Mouse (Mus musculus): Measurements from ENCODE around the gene Elf3.
A peak's percentile ranks its signal among the peaks of the same experiment; 100 is the strongest.
"Not testable (repeated sequence)": the region's sequence is repeated elsewhere in the genome, so short reads cannot be mapped to it uniquely, and the experiment has no call there.

The Elf3 gene

GRCm38 (mm10) chr1:135258380-135259127 is at the start of gene Elf3:
Elf3 (minus strand) TSS chr1:135258568.
- DNase-seq = peak; percentile 74

GRCm38 (mm10) chr1:135290908-135291307 is 32.5 kb upstream of the Elf3 start:
- no peak for DNase-seq

DNA sequence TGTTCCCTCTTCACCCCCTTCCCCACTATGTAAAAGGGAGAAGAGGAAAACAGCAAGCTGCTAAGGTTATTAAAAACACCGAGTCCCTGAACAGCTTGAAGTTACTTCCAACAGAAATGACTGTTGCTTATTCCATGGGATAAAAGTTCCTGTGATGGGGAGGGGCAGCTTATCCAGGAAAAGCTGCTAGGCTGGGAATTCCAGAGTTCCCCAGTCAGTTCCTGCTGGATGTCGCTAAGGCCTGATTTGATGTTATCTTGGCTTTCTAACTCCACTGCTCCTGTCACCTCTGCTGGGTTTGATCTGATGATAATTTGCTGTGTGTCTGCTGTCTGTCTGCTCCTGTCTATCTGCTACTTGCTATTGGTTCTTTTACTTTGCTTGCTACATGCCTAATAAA is 27.9 kb upstream of the Elf3 start:
- DNase-seq = no peak

DNA sequence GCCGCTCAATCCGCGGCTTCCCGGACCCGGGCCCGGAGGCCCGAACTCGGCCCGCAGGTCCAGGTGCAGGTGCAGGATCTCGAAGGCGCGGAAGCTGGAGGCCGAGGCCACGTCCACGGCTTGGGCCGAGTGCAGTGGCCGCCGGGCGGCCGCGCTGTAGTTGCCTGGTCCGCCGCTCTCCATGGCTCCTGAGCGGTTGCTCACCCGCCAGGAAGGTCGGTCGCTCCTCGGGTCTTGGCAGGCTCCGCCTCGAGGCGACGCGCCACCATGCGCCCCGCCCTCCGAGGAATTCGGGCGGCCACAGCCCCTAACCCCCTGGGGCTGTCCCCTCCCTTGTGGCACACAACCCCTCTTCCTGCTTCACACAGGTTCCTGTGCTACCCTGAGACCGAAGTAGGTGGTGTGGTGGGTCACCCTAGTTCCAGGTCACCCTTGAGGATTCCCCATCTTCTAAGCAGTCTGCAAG is 25.5 kb upstream of the Elf3 start, which contains the start of gene Rnpep:
Rnpep (minus strand) TSS at position 259 of the 466 bp plus-strand sequence.
- DNase-seq = peak; percentile 78

DNA sequence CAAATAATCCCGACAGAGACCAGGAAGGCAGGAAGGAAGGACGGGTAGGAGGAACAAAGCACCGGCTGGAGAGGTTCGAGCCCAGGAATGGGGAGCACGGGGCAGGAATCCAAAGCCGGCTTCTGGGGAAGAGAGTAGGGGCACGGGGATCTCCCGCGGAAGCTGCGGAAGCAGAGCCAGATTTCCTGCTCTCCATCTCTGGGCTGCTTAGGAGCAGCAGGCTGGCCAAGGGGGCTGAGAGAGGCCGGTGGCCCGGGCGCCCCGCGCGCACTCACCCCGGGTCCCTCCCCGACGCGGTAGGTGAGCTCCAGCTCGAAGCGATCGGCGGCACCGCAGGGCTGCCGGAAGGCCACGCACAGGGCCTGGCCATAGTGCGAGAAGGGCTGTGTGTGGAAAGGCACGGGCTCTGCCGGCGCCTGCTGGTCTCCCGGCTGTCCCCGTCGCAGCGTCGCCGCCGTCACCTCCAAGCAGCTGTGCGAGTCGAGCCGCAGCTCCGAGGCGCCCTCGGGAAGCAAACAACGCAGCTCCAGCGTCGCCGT is 25.0 kb upstream of the Elf3 start:
- DNase-seq = peak; percentile 37

DNA sequence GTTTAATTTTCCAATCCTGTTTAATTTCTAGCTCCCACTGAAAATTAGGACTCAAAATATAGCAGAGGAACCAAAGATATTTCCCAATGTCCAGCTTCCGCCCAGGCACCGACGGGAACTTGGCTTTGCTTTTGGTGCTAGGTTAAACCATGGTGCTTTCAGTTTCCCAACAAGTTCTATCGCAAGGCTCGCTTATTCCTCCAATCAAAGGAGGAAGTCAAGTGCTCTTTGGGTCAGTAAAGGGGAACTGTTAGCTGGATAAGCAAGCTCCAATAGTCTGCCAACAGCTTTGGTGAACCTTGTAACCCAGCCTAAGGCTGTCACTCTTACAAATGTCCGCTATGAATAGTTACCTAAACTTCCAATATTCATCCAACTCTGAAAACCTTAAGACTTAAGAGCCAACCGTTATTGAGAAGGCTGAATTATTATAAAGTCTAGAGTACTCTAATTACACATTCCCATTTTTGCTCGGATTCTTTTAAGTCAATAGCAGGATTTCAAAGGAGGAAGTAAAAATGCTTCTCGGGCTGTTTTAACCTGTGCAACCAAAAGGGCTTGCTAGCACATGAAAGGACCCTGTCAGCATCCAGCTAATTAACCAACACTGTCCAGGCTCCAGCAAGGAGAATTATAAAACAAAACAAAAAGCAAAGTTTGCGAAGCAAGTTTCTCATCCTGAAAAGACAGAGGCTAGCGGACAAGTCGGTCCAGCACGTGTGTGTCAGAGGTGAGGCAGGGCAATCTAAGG is 24.3 kb upstream of the Elf3 start:
- peak; percentile 48 for DNase-seq

DNA sequence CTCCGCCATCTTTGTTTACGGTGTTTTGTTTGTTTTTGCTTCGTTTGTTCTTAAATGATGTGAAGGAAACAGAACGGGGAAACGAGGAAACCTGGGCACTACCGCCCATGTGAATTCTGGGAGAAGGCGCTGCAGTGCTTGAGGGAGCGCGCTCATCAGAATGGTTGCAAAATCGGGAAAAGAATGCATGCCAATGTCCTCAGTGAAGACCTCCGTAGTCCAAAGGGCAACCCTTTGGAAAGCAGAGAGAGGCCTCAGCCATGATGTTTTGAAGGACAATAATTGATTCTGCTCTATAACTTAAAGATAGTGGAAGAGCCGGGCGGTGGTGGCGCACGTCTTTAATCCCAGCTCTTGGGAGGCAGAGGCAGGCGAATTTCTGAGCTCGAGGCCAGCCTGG is 23.5 kb upstream of the Elf3 start:
- no peak for DNase-seq

DNA sequence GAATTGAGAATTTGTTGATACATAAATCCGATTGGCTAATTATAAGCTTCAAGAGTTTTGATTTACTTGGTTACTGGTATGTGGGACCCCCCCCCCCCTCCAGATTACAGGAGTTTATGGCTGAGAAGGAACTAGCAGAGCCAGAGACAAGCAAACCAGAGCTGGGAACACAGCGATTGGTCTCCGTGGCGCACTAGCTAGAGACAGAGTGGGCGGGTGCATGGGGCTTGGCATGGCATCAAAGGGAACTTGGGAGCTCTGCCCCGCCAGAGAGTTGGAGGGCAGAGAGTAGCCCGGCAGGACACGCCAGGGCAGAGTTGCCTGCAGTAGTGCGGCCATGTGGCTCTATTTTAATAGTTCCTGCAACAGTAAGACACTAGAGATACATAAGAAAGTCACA is 22.3 kb upstream of the Elf3 start:
- DNase-seq = peak; percentile 83

- no peak for DNase-seq
Measured at GRCm38 (mm10) chr1:135271371-135271770, 13.0 kb upstream of the Elf3 start.

DNA sequence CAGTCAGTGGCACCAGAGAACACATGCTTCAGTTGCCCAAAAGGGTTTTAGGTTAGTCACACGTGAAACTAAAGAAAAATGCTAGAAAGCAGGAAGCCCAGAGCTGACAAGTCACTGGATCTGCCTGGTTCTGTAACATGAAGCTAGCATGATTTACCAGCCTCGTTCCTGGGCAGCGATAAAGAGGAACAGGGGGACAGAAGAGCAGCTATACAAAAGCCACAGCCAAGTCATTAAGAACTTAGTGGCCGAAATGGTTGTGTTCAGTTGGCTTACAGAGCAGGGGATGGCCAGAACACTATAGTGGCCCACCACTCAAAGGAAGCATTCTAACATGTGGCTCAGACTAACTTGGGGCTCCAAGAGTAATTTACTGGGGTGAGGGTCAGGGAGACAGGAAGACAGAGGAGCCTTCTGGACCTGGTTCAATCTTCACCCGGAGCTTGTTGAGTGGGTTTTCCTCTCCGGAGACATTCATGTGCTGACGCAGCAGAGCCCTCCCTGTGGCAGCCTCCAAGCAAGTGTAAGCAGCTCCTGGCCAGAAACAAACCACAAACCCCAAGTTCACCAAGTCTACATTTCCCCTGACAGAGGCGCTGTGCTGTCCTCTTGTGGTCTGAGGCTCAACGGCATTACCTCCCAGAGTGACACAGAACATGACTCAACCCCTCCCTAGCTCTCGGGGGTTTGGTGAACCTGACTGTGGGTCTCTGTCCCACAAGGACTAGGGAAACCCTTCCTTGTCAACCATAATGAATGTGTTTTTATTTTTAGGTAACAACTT is 9.5 kb upstream of the Elf3 start:
- no peak for DNase-seq

GRCm38 (mm10) chr1:135265834-135266233 is 7.5 kb upstream of the Elf3 start:
- DNase-seq = no peak

- DNase-seq = no peak
Measured at GRCm38 (mm10) chr1:135263316-135263715, 4.9 kb upstream of the Elf3 start.

DNA sequence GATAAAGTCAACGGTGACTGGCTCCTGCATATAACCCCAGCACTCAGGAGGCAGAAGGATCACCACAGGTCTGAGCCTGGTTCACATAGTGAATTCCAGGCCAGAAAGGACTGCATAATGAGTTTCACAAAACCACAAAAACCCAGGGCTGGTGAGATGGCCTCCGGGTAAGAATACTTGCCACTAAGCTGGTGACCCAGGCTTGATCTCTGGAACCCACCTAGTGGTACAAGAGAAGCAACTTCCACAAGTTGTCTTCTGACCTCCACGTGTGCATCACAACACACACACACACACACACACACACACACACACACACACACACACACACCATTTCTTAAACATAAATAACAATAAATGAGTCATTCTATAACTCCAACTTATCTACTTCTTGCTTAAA is 4.0 kb upstream of the Elf3 start:
- DNase-seq = no peak

GRCm38 (mm10) chr1:135260931-135261330 is 2.6 kb upstream of the Elf3 start:
- peak; percentile 55 for DNase-seq

- DNase-seq = peak; percentile 89
Measured at GRCm38 (mm10) chr1:135259128-135259436, 714 bp upstream of the Elf3 start.

DNA sequence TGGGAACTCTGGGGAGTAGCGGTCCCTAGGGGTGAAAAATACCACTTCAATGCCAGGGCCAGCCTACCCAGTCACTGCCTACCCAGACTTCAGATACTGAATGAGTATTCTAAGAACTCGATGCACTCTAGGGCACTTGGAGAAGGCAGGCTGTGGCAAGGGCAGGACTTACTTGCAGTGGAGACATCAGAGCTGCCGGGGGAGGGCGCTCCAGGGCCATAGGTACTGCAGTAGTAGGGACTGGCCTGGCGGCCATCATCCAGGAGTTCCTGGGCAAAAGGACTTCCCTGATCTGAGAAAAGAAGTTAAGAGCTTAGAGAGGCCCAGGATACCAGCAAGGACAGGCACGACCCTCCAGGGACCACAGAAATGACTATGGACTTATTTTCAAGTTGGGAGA is 2.1 kb downstream of the Elf3 start:
- peak; percentile 73 for DNase-seq

- peak; percentile 30 for DNase-seq
Measured at GRCm38 (mm10) chr1:135252854-135253253, 5.5 kb downstream of the Elf3 start.

DNA sequence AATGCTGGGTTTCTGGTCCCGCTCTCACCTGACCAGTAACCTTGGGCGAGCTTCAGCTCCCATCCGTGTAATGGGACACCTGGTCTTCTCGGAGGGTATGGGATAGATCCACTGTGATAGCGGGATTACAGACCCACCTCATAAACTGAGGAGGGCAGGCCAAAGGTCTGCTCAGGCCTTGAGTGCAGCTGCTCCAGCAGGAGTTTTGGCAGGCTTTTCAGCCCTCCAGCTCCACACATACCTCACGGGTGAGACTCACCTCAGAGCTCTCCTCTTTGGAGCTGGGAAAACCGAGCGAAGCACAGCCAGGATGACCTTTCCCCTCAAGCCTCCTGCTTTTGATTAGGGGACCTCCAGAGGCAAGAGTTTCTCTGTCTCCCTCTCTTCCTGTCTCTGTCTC is 7.0 kb downstream of the Elf3 start:
- no peak for DNase-seq

GRCm38 (mm10) chr1:135250706-135251105 is 7.7 kb downstream of the Elf3 start:
- DNase-seq = no peak

DNA sequence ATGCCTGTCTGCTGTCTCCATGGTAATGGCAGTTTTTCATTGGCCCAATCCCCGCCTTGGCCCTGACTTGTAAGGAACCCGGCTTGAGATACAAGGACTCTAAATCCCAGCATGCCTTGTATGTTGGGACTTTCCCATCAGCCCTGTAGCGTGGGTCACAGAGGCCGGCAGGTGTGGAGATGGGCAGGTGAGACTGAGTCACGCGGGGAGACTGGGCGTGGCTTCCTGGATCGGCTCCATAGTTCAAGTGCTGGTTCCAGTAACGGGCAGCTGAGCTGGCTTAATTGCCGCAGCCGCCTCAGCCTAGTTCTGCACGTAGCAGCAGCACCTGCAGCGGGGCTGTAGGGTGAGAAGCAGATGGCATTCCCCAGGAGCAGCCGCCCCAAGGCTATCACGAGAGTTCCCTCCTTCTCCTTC is 9.9 kb downstream of the Elf3 start:
- peak; percentile 82 for DNase-seq

DNA sequence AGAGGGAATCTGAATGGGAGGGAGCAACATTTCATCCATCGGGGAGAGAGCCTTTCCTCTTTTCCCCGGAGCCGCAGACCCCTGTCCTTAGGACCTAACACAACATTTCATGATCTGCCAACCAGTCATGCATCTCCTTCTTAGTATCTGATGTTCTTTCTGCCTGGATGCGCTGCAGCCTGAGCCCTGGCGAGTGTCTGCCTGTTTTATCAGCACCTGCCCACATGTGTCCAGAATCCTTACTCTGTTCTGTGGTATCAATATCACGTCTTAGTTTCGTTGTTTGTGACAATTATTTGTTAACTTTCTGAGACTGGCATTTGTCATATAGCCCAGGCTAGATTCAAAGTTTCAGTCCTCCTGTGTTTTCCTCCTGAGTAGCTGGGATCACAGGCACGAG is 14.4 kb downstream of the Elf3 start:
- DNase-seq = no peak

GRCm38 (mm10) chr1:135240206-135240605 is 18.2 kb downstream of the Elf3 start:
- DNase-seq = not testable (repeated sequence)

DNA sequence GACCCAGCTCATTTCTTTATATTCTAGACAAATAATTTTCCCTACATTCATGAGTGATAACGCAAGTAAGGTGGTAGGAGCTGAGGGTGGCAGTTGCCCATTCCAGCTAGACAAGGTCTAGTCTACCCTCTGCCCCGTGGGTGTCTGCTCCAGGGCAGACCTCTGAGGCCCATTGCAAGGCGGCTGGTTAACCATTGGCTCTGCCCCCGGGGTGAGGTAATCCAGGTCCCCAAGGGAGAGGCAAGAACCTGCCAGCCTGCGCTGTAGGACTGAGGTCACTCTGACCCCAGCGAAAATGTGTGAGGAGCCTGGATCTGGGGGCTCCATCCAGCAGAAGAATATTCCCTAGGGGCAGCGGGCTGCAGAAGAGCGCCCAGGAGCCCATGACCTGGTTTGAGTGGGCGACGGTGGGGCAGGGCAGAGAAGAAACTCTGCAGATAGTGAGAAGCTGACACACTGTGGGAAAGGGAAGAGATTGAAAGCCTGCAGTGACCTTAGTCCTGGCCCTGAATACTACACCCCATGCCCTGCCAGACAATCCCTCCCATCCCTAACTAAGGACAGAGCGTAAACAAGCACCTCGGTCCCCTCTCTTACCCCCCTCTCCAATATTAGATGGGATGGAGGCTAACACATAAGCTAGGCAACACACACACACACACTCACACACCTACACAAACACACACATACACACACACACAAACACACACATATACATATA is 21.1 kb downstream of the Elf3 start:
- DNase-seq = no peak

Measured in lung, postnatal 14 days (tissue).